Mouse (Mus musculus) induced T-regulatory cell, adult 2 months (primary cell): ENCODE measurements at regions not wholly inside any gene's neighbourhood (a gene's known extent, or its start where the extent isn't known, plus 50 kb on each side); places are given as distances from the start of the nearest gene placed in this dataset.

Experiments
- DNase-seq: peaks from one replicate; pipeline ENCODE4 v3.0.0-alpha.2; 2012; ENCODE audit warnings: low read depth

DNA sequence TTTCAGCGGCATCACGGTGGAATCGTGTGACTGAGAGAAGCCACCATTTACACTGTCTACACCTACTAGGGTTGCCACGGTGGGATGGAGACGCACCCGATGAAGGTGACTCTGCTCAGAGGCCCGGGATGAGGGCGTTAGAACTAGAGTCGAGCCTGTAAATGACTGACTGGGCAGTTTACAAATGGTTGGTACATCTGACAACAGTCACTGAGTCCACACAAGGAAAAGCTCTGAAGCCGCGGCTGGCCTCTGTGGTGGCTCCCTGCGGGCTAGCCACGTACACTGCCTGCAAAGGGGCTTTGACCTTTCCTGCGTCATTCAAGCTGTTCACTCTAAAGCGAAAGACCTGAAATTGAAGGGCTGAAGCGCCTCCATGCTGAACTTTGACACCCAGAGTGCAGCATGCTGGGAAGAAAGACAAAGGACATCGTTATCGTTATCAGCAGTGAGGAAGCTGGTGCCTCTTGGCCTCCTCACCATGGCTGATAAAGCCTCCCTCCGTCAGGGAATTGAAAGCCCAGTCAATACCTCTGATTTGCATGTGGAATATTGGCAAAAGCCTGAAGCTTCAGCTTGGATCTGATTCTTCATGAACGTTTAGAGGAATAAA, 462.1 kb upstream of the Arglu1 start:
- DNase-seq: no peak

DNA sequence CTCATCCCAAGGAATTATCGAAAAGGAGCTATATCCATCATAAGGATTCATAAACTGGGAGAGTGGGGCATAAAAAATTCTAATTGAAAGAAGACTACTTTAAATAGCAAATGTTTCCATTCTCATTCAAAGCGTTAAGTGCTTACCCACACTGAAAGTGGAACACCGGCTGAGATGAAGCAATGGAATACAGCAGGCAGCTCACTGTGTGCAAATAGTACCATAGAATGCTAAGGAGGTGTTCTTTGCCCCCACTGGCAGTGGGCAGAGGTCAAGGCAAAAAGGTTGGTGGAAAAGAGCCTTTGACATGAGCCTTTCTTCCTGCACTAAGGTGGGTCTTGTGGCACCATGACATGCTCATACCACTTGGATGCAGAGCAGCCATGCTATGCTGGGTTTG, 454.0 kb upstream of the Arglu1 start:
- DNase-seq: no peak

DNA sequence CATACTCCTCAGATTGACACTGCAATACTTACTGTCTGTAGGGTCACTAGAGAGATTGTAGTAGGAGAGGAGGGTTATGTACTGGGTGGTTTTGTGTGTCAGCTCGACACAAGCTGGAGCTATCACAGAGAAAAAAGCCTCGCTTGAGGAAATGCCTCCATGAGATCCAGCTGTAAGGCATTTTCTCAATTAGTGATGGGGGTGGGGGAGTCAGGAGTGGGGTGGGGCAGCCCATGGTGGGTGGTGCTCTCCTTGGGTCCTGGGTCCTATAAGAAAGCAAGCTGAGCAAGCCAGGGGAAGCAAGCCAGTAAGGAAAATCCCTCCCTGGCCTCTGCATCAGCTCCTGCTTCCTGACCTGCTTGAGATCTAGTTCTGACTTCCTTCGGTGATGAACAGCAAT, 449.5 kb upstream of the Arglu1 start:
- no peak for DNase-seq

DNA sequence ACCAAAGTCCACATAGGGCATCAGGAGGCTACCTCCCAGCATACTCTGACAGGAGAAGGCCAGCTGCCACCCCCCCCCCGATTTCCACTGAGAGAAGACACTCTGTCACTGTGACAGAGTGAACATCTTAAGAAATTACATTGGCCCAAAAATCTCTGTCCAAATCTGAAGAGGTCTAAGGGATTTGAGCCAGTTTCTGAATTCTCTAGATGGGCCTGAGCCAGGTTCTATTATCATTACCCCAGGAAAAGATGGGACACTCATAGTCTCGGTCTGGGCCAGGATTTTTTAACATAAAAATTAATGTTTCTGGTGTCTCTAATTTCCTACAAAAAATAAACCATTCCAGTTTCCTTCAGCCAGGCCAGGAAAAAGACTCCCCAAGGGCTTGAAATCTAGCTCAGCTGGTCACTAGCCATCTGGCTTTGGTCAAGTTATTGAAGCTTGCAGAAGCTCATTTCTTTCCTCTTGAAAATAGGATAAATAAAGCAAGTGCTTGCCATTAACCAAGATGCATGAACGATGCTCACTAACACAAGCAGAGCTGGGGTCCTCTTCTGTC, 448.8 kb upstream of the Arglu1 start:
- no peak for DNase-seq

DNA sequence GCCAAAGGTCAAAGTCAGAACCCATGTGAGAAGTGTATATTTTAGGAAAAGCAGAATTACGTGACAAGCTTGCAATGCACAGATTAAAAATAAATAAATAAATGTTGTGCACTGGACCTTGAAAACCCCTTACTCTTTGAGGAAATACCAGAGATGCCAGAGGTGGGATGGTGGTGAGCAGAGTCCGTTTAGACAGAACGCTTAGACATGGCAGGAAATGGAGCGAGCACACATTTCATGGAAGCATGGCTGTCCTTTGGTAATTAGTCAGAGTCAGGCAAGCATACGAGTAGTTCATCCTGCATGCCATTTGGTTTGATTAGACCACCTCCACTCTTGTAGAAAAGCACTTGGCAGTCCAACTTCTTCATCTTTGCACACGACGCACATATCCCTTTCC, 443.4 kb upstream of the Arglu1 start:
- no peak for DNase-seq

DNA sequence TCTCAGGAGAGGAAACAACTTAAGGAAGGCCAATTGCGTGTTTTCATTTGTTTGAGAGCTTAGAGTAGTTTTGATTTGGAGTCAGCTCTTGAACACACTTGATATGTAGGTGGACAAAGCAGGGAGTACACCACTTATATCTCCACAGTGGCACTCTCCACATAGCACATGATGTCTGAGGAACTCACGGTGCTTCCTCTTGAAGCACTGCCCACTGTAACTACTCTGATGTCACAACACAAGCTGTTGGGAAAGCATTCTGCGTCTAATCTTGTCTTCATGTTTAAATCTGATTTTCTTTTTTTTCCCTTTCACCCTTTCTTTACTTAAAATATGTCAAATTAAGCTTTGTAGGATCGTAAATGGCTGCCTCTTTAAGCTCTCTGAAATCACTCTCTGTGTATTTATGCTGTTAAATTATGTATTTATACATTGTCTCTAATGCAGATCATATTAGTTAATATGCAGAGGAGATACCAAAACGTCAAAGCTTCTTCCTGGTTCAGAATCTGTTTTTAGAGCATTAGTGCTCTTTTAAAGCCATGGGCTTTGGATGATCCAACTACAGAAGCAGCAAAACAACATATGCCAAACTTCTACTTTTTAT, 442.4 kb upstream of the Arglu1 start:
- DNase-seq: no peak

DNA sequence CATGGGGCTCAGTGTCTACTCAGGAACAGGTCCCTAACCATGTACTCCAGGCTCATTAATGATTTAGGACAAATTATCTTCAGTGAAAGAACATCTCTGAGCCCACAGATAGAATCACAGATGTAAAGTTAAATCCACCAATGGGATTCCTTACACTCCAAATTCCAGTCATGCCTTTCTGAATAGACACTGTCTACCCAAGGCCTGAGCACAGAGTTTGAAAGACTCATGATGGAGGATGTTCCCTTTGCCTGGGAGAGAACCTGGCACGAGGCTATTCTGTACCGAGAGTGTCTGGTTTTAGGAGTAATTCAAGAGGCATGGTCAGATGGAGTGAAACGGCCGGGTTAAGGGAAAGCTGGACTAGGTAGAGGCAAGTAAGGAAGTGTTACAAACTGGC, 440.9 kb upstream of the Arglu1 start:
- DNase-seq: no peak

DNA sequence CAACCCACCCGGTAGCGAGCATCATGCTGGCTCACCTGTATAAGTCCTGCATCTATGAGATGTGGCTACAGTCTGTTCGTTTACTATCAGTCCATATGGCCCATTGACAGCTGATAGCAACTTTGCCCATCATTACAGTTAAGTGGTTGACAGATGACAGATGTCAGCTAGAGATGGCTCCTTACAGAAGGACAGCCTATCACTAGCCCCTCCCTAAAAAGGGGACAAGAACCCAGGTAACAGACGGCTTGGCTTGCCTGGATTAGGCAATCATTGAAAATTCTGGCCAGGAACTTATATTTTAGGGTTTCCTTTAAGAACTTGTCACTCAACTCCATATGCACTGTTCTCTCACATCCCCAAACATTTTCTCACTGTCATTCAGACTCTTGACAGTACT, 434.2 kb upstream of the Arglu1 start:
- no peak for DNase-seq

DNA sequence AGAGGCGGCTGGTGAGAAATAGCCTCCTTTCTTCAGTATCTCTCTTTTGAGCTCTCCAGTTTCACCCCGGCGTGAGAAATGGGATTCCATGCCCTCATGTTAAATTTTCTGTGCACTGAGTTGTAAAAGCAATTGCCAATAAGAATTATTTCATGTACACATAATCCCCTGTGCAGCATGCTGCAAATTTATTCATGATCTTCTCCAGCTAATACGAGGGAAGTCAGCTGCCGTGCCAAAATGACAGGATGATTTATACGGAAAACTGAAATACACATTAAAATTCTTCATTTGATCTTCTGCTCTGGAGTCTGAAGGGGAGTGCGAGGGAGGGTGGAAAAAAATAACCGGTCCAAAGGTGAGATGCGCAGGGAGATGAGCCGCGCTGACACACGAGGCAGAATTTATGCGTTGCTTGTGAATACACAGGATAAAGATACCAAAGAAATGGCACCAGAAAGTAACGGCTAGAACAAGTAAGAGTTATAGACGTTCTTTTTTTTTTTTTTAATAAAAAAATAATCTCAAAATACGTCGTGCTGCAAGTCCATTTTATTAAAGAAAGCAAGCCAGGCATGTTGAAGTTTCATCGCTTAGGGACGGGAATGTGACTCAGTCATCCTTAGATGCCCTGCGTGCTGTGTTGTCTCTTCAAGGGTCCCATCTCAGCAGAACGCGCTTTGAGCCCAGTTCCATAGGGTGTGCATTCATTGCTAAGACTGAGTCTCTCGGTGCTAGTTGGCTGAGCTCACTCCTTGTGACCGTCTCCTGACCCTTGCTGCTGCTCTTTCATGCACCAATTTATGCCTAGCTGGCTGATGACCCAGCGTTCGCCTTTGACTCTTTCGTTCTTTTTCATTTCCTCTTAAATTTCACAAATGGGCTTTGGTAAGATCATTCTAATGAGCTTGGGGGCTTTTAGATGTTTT, 427.8 kb upstream of the Arglu1 start:
- DNase-seq: no peak

DNA sequence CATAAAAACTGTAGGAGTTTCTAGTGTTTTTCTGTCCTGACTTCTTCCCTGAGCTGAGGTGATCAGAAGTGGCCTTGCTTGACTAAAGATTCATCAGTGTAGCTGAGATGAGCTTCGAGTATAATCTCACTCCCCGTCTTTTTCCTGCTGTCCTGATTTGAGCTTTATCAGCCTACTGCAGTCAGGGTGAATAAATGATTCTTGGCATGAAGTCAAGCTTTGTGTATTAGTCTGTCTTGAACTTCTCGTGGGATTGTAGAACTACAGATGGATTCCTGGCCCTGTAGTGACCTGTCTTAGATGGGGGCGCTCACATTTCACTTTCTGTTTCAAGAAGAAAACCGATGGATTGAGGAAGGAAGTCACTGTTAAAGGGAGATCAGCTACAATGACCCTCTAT, 405.7 kb upstream of the Arglu1 start:
- no peak for DNase-seq

DNA sequence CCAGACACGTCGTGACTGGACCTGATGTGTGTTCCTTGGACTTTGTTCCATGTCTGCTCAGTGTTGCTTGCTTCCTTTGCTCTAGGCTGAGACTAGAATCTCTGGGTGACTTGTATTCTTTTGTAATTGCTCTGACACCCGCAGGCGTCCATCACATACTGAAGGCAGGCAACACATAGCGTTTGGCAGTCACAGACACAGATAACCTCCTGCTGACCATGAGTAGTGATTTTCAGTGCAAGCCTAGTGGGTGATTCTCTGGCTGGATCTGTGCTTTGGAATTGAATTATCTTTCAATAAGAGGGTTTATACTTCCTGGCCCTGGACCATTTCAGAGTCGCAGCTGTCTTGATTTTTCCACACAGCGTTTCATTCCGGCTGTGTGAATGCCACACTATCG, 403.7 kb upstream of the Arglu1 start:
- no peak for DNase-seq

DNA sequence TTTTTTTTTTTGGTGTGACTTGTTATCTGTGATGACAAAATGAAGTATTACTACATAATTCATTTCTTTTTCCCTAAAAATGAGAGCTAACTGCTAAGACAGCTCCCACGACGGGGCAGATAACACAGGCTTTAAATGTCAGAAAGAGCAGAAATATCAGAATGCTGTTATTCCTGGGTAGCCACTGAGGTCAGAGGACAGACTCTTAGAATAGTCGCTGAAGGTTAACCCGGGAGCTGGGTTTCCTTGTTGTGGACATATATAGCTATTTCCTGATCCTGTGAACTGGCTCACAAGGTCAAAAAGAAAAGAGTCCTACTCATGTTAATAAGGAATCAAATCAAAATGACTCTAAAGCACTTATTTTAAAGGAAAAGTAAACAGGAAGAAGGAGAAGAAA, 403.0 kb upstream of the Arglu1 start:
- DNase-seq: no peak

DNA sequence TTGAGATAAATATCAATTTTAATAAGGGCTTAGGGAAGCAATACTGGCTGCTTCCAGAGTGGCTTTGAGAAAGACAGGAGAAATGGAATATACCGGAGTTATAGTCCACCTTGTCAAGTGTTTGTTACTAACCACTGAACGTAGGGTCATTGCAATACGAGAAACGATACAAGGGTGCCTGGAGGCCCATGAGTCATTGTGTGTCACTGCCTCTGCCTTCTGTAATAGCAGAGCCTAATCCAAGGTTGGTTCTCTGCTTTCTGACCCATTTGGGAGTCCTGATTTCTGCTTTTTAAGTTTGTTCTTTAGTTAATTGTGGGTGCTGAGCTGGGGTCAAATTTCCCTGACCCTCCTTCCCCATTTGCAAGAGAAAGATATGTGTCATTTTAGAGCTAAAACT, 382.4 kb upstream of the Arglu1 start:
- no peak for DNase-seq

DNA sequence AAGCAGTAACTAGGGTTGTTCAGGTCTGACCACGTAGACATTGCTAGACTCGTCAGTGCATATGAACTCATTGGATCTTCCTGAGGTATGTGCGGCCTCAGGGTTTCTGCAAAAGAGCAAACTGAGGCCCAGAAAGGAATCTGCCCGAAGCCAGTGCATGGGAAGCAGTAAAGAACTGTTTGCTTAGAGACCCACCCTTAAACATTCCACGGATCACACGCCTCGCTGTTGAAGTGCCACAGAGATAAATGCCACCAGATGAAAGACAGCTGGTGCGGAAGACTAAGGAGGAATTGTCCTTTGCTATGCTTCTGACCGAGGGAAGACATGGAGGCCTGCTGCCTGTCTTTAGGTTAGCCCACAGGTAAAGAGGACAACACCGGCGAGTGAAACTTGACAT, 382.0 kb upstream of the Arglu1 start:
- DNase-seq: no peak

DNA sequence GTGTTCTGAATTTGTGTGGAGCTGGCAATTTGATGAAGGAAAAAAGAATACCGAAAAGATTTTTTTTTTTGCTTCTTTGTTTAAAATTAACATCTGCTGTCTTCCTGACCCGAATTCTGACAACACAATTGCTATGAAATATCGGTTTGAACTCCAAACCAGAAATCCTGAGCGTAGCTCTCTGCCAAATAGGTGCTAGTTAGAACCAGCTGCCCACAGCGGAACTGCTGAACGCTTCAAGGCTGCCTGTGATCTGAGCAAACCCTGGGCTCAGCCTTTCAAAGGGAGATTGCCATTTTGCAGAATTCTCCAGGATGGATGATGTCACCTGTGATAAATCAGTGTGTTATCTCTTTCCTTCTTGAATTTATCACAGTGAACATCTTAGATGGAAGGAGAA, 380.6 kb upstream of the Arglu1 start:
- DNase-seq: no peak

DNA sequence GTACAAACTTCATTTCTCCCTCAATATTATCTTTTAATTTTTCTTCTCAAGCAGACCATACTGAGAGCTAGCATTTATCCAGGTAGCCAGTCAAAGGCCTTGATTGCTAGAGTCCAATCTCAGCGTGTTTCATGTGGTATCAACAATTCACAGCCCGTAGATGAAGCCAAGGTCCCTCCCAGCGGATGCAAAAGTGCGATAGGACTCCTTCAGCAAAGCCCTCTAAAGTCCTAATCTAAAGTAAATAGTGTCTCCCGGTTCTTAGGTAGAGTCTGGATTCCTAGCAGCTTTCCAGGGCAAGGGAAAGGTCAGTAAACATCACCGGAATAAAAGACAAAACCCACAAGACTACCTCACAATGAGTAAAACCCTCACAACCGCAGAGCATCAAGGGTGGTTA, 379.5 kb upstream of the Arglu1 start:
- no peak for DNase-seq

DNA sequence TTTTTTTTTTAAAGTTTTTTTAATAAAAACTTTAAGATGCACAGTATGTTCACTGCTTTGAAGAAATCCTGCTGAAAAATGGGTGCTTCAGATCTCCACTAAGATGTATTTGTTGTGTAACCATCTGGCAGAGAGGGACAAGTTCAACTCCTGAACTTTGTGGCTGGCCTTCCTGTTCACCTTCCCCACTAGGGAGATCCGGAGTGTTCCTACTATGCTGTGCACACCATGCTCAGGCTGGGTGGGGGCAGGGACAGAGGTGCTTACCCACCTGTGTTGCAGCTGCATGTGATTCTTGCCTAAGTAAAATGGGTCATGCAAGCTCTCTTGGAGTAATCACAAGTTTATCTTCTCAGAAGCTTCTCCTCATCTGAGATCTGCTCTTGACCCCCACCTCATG, 377.4 kb upstream of the Arglu1 start:
- DNase-seq: no peak

DNA sequence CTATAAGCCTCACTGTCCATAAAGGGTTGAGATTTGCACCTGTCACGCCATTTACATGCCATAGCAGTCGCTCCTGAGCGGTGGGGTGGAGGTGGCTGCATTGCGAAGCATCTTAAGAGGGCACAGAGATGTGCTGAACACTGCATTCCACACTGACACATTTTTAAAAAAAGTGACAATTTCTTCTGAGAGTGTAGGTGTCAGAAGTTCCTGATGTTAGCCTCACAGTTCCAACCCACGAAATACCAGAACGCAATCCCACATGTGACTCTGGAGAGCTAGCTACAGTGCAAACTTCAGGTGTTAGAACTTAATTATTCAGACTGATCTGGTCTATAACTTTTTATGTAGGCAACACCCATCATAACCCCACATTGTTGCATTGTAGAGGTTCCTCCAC, 369.8 kb upstream of the Arglu1 start:
- no peak for DNase-seq

DNA sequence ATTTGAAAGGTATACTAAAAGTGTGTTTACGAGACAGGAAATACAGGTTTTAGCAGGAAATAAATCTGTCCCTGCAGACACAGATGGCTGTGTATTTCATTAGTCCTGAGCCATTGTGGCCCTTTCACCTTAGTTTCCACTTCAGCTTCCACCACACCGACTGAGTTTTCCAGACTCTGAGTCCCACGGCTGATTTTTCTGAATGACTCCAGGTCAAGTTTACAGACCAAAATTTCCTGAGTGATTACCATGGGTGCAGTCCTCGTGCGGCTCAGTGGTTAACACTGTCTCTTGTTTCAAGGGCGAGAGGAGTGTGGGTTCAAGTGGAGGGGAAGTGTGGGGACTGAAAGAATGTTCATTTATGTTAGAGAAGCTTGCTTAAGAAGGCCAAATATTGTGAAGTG, 365.1 kb upstream of the Arglu1 start:
- no peak for DNase-seq

DNA sequence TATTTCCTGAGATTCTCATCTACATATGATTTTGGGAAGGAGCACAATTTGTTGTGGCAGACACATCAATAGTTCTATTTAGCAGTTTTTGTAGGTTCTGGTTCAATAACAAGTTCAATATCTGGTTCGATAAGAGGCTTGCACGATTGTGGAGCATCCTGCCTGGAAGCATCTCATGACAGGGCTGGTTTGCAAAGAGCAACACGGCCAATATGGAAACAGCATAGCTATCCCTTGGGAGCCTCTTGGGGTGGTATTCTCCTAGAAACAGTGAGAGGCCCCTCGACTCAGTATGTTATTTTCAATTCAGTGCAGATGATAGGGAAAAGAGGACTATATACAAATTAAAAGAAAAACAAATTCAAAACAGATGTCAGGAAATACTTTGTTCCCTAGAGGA, 364.5 kb upstream of the Arglu1 start:
- no peak for DNase-seq

DNA sequence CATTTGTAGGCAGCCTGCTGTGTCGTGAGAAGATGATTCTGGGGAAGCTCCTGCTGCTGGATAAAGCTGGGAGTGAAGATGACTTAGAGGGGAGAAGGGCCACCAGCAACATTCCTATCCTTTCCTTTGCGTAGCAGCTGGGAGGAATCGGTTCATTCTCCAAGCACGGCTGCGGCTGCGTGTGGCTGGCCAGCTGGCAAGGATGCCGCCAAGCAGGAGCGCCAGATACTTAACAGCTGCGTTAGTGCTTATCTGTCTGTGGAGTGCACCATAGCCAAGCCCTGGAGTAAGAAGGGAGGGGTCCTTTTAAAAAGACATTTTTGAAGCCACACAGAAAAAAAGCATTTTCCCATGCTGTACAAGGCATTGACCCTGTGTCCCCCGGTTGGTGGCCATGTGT, 361.4 kb upstream of the Arglu1 start:
- no peak for DNase-seq

DNA sequence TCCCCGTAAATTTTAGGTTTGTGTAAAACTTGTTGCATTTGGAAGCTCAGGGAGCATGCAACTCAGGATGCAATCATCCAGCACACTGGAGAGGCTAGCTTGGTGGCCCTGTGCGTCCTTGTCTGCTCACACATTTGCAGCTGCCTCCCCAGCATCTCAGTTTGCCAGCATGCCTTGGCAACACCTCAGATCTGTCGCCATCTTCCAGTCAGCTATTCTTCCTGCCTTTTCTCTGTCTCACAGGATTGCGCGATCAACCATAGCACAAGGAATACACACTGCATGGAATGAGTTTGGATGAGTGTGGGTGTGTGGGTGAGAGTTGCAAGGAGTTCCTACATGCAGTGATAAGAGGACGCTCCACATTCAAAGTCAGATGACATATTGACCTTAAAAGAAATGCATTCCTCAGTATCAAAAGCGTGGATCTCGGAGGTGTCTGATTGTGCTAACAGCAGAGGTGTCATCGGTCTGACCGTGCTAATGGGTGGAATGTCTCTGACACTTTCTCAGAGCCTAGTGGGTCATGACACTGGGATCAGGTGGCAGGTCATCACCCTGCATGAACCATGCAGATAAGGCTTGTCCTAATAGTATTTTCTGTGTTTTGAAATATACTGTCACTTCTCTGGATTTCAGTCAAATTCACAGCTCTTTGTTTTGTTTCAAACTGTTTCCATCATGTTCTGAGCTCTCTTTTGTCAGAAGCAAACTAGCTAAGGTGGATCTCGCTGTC, 360.6 kb upstream of the Arglu1 start:
- no peak for DNase-seq
